ENCODE assay signal across 9 mouse cellular contexts in the genomic region with DNA sequence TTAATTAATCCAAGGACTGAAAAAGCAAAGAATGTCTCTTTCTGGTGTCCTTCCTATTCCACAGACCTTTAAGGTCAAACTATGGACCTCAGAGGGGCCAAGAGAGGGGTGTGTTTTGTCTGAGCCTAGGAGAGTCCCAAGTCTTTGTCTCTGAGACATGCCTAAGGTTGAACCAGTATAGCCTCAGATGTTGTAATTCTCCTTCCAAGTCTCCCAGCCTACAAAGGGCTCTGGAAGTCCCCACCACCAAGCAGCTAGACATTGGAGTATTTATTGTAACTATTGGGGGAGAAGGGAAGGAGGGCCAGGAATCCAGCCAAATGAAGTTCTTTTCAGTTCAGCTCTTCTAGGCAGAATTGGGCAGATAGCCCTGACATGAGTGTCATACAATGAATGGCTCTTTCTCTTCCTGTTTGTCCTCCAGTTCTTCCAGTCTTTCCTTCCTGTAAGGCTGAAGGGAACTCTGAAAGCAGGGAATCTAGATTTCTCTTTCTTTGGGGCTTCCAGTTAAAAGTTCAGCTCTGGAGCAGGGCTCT.
"Had no signal": no experiment of that assay in that cellular context is flagged by ENCODE, and none has a peak within 500 bp of the region (broad histone marks: within the 10 kb centered on the region; RNA-seq: fewer than 3 reads in every experiment).

No protein-coding gene starts in this region.

- H3K27ac ChIP-seq: kidney, embryonic 15.5 days; liver, embryonic 15.5 days; midbrain, embryonic 15.5 days; stomach, postnatal 0 days had no signal

- H3K9ac ChIP-seq: kidney, embryonic 15.5 days; liver, embryonic 15.5 days; midbrain, embryonic 15.5 days had no signal

- H3K36me3 ChIP-seq: kidney, embryonic 15.5 days; liver, embryonic 15.5 days; midbrain, embryonic 15.5 days had no signal

- H3K9me3 ChIP-seq: kidney, embryonic 15.5 days; liver, embryonic 15.5 days; midbrain, embryonic 15.5 days had no signal

- H3K4me2 ChIP-seq: kidney, embryonic 15.5 days; liver, embryonic 11.5 days; liver, embryonic 15.5 days; midbrain, embryonic 15.5 days had no signal

- H3K4me1 ChIP-seq: kidney, embryonic 15.5 days; liver, embryonic 15.5 days had no signal

- ATAC-seq: intestine, embryonic 16.5 days; midbrain, embryonic 15.5 days had no signal

- DNase-seq: kidney, adult 2 months; kidney, postnatal 14 days; left cerebral cortex, postnatal 4 days had no signal

- H3K4me3 ChIP-seq: kidney, embryonic 15.5 days; liver, embryonic 15.5 days; midbrain, embryonic 15.5 days had no signal

- H3K27me3 ChIP-seq: kidney, embryonic 15.5 days; liver, embryonic 15.5 days; midbrain, embryonic 15.5 days had no signal
